Mouse (Mus musculus) heart, adult 18-20 months (tissue): ENCODE measurements around the gene Lgals3bp. TPM values are rescaled to one million over a fixed set of nuclear protein-coding genes. Genes with fewer than 3 reads are reported as not detected.
A peak's percentile ranks its signal among the peaks of the same experiment; 100 is the strongest.
"Not testable (repeated sequence)": the region's sequence is repeated elsewhere in the genome, so short reads cannot be mapped to it uniquely, and the experiment has no call there.

Experiments
- DNase-seq, 2 experiments: peaks; one replicate each; pipeline ENCODE4 v3.0.0; 2021 to 2022; ENCODE audit warnings: mixed read lengths in 1 of 2
- total RNA-seq, 2 experiments: library from RNA; stranded (reverse); gene quantifications; 2 replicates each; pipeline ENCODE4 v1.2.3; 2021

Lgals3bp gene
- total RNA-seq, 2 experiments from 2014 or later: 19.6 to 34.9 TPM

DNA sequence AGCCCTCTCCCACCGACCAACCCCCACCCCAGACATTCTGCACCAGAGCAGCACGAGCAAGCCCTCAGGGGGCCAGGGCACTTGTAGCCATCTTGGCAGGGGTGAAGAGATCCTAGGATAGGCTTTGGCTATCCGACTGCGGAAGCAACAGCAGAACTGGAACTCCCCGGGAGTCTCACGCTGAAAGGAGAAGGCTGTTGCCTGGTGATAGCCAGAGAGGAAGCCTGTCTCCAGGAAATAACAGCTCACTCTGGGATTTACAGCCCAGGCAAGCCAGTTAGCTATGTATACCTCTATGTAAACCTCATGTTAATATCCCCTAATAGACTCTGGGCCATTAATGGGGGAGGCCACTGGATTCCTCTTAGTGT lies 1.3 kb downstream of the Lgals3bp start:
- DNase-seq: peak; percentile 54 to 75

DNA sequence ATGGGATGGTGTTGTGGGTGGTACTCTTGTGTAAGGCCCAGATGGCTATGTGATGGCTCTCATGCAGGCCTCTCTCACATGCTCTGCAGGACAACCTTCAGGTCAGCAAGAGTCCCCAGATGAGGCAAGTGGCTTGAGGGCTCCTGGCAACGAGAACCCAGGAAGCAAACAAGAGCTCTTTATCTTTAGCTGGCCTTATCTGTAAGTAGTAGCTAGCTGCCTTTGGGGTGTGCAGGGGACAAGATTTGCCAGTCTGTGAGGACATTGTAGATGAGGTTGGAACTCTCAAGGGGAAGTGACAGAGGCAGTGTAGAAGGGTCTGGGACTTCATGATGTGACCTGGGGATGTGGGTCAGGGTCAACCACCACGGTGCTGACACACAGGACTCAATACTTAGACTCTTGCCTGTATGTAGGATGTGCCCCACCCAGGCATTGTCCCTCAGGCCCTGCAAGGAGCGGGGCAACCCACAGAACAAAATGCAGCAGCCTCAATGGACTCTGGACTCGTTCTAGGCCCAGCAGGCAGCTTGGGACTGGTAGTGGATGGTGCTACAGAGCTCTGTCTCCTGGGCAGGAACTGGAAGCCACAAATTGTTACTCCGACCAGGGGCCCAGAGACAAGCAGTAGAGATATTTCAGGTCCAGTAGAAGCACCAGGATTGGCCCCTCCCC lies 1.9 kb downstream of the Lgals3bp start:
- no peak for DNase-seq

- DNase-seq: no peak
Observed at GRCm38 (mm10) chr11:118397806-118398530, 3.9 kb downstream of the Lgals3bp start.

DNA sequence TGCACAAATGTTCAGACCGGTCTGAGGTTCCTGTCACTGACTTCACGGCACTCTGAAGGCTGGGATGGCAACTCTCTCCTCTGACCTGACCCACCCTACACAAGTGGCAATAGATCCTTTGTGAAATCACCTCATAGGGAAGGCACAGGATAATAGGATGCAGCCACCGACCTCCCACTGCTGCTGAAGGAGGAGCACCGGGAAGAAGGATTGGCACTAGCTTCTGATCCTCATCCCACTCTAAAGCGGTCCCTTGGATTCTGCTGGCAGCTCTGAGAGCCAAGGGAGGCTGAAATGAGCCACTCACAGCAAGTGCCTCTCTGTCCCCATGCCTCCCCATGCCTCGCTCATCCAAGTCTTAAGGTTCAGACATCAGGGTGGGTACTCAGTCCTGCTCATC lies 7.4 kb downstream of the Lgals3bp start:
- no peak for DNase-seq

DNA sequence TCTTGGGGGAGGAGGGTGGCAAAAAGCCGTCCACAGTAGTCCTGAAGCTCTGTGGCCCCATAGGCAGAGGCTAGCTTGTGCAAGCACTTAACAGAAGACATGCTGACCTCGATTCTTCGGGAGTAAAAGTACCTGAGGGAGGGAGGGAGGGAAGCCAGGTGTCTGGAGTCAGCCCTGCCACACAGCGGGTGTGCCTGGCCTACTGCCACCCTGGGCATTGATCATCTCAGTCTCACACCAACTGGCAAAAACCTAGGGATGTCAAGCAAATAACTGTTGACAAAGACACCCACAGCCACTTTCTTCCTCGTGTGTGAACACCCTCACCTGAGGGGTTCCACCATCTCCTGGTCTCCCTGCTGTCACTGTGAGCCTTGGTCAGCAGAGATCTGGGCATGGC lies 7.9 kb downstream of the Lgals3bp start:
- DNase-seq: no peak

DNA sequence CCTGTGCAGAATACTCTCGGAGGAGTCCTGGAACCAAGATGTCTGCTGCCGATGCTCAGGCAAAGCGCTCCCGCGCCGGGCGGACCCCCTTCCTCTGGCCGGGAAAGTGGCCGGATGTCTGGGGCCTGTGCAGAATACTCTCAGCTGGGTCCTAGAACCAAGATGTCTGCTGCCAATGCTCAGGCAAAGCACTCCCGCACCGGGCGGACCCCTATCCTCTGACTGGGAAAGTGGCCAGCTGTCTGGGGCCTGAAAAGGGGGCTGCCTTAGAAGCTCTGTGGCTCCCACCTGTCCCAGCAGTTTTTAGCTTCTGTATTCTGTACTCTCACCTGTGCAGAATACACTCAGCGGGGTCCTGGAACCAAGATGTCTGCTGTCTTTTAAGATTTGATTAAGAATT lies 14.1 kb downstream of the Lgals3bp start:
- DNase-seq: not testable (repeated sequence)

DNA sequence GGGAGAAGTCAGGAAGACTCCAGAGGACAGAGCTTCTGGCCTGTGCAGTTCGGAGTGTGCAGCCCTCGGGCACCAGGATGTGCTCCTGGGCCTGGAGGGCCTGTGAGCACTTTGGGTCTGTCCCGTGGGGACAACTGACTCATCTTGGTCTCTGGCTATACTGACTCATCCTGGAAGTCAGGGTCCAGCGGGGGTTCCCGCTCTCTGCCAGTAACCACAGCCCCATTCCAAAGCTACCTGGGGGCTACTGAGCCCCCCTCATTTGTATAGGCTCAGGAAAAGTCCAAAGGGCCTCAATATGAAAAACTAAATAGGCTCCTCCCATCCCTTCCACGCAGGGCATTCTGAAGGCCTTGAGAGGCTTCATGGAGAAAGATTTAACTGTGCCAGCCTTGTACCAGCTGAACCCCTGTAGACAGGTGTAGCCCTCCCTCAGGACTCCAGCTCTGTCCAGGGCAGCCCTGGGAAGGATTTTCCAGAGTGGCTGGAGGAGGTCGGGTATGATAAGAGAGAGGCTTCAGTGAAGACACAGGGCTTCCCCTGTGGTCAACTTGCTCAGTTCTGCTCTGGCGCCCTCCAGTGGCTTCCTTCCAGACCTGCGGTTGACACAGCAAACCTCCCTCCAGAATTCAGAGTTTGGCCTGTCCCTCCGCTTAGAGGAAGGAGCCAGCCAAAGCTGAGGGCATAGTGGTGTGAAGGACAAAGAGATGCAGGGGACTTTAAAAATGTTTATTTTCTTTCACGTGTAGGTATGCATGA lies 22.5 kb downstream of the Lgals3bp start:
- peak; percentile 88 to 97 for DNase-seq

- DNase-seq: no peak
Observed at GRCm38 (mm10) chr11:118378656-118379055, 23.2 kb downstream of the Lgals3bp start.

- not testable (repeated sequence) for DNase-seq
Observed at GRCm38 (mm10) chr11:118376323-118376722, 25.6 kb downstream of the Lgals3bp start.

- DNase-seq: no peak
Observed at GRCm38 (mm10) chr11:118375881-118376280, 26.0 kb downstream of the Lgals3bp start.

DNA sequence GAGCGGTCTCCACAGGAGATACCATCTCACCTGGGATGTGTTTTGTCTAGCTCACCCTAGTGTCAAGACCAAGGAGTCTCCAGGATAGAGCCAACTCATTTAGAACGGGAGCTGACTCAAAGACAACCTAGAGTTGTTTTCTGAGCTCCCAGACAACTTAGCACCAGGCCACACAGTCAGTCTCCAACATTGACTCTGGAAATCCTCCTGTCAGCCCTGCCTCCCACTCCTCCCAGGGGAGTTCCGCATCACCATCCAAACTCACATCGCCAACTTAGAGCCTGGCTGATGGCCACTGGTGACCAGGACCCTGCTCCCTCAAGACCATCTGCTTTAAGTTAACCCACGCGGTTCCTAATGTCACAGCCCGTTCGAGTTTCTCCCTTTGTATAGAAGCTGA lies 26.4 kb downstream of the Lgals3bp start:
- DNase-seq: no peak

GRCm38 (mm10) chr11:118375006-118375405 lies 26.9 kb downstream of the Lgals3bp start:
- DNase-seq: no peak

DNA sequence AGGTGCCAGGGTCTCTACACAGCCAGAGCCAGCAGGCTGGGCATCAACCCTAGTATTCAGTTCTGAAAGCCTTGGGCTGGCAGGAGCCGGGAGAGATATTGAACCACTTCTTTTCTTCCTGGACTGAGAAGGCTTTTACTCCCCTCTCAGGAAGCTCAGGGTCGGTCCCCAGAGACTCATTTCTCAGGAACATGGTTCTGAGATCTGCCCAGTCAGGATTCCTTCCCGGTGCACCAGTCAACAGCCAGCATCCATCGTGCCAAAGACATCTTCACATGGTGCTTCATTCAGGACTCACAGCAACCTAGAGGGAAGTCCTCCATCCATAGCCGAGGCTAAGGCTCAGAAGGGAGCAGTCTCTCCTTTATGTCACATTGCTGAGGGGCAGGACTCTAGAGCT lies 27.4 kb downstream of the Lgals3bp start:
- no peak for DNase-seq

- no peak for DNase-seq
Observed at GRCm38 (mm10) chr11:118372641-118373040, 29.3 kb downstream of the Lgals3bp start.

DNA sequence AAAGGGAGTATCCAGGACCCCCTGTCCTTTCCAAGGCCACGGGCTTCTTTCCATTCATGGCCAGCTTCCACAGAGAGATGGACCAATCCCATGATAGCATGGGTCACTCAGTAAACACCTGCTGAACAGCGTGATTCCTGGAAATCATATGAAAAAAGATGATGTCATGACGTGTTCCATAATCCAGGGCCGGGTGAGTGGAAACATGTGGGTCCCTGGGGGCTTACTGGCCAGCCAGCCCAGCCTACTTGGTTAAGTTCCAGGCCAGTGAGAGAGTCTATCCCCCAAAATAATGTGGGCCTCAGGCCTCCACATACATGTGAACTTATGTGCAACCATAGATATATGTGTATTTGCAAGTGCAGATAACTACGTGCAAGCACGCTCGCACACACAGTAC lies 30.0 kb downstream of the Lgals3bp start:
- no peak for DNase-seq

GRCm38 (mm10) chr11:118369657-118370056 lies 32.2 kb downstream of the Lgals3bp start:
- no peak for DNase-seq

GRCm38 (mm10) chr11:118369251-118369650 lies 32.6 kb downstream of the Lgals3bp start:
- no peak for DNase-seq

DNA sequence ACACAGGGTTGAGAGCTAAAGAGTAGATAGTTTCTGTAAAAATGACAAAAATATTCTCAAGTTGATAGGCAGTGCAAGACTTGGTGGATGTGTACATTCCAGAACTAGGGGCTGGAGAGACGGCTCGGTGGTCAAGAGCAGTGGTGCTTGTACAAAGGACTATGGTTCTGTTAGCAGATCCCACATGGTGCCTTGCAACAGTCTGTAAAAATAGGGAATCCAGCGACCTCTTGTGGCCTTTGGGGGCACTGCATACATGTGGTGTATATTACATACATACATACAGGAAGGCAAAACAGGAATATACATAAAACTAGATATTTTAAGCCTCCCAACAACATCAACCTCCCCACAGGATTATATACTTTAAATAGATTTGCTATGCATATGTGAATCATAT lies 33.6 kb downstream of the Lgals3bp start:
- DNase-seq: no peak

GRCm38 (mm10) chr11:118366559-118366958 lies 35.3 kb downstream of the Lgals3bp start:
- no peak for DNase-seq

DNA sequence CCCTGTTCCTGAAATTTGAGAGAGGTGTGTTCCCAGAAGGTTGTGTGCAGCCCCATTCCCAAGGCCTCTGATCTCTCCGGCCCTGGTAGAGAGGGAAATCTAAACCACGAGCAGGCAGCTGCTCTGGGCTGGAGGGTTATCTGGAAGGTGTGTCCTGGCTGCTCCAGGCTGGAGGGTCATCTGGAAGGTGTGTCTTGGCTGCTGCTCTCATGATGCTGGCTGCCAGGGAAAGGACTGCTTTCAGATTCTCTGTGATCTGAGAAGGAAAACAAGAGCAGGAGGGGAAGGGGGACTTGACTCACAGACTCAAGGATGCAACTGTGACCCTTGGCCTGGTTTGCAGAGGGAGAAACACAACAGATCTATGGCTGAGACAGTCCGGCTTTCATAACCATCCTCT lies 35.8 kb downstream of the Lgals3bp start:
- DNase-seq: no peak

DNA sequence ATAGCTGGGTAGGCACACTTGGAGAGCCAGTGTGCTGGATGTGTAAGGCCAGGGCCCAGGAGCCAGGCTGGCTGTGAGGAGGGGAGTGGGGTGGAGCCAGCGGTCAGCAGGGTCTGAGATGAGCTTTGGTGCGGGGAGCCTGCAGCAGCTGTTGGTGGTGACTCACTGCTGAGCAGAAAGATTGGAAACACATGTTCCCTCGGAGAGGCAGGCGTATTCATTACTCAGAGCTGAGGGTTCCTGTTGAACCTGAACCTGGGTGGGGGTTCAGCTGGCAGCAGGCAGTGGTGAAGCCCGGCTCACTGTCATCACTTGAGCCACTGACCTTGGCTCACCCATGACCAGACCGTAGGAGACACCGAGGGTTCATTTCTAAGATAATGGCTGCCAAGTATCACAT lies 36.7 kb downstream of the Lgals3bp start:
- peak; percentile 63 to 83 for DNase-seq

DNA sequence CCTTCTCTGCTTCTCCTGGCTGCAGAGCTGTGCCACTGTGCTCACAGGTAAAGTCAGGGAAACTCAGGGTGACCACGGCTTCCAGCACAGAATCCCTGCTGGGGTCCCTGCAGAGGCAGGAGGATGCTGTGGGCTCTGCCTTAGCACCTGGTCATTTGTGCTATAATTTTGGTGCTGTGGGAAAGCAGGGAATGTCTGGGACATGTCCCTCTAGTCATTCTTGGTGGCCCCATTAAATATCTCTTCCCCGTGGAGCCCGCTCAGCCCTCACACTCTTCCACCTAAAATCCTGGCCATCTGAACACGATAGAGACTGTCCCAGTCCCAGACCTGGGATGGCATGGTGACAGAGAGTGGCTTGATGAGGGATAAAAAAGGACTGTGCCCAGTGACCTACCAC lies 37.9 kb downstream of the Lgals3bp start:
- DNase-seq: no peak

- peak; percentile 77 to 88 for DNase-seq
Observed at GRCm38 (mm10) chr11:118362971-118363518, 38.8 kb downstream of the Lgals3bp start.
